Mouse (Mus musculus): ENCODE data around the gene Aplp1.
A peak's percentile ranks its signal among the peaks of the same experiment; 100 is the strongest.
"Not testable (repeated sequence)": the region's sequence is repeated elsewhere in the genome, so short reads cannot be mapped to it uniquely, and the experiment has no call there.

Aplp1 gene

DNA sequence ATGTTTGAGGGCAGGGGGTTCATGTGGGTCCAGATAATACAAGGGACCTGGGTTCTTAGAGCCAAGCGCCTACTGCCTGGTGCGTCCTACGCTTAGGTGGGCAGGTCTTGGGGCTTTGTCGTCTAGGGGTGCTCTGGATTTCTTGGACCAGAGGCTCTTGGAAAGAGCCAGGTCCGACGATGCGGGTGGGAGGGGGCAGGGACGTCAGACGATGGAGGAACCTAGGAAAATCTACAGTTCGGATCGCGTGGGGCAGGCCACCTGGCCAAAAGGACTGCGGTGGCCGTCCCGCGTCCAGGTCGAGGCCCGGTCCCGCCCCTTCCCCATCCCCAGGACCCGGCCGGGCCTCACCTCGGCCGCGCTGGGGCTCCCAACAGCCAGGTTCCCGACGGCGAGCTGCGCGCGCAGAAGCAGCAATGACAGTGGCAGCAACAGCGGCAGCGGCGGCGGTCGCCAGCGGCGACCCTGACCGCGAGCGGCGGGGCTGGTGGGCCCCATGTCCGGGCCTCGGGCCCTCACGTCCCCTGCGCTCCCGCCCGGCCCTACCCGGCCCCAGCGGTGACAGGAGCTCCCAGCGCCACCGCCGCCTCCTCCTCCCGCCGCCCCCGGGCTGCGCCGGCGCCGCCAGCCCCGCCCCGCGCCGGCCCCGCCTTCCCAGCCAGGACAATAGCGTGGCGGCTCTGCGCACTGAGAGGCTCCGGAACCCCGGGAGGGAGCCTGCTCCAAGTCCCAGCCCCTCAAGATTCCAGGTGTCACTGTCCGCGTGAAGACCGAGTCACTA, at the start of gene Aplp1:
TSS of gene Aplp1 (minus strand) at position 565 of the 781 bp plus-strand sequence.
- peak; percentile 46 to 71 for DNase-seq

DNA sequence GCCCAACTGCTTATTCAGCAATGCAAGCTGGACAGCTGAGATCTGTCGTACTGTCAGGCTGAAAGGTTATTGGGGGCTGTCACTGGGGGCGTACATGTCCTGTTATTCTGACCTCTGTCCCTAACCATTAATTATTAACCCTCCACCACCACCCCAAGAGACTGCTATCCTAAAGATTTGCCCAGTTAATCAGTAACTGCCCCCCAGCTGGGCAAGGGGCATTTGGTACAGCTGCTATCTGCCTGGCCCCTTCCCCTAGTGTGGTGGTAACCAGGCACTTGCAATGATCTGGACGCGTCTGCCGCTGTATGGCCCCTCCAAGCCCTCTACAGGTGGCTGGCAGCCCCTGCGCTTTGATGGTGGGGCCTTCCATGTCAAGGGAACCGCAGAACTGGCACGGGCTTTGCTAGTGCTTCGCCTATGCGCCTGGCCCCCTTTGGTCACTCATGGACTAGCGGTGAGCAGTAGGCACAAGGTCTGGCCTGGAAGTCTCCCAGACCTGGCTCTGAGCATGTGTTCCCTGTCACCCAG, 48.1 kb upstream of the Aplp1 start, which contains the start of gene Prodh2:
TSS of gene Prodh2 (plus strand) at position 222 of the 531 bp plus-strand sequence.
- peak; percentile 61 to 84 for DNase-seq

DNA sequence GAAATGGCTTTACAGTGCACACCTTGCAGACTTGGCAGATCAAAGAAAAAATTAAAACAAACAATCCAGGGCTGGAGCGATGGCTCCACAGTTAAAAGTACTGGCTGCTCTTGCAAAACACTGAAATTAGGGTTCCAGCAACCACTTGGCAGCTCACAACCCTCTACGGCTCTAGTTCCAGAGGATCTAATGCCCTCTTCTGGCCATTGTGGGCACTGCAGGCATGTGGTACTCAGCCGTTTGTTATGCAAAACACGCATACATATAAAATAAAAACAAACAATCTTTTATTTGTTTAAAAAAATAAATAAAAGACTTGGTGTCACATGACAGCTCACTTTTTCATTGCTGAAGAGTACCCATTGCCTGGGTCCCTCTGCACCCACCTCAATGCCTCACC, 47.4 kb upstream of the Aplp1 start:
- peak; percentile 88 to 94 for DNase-seq

DNA sequence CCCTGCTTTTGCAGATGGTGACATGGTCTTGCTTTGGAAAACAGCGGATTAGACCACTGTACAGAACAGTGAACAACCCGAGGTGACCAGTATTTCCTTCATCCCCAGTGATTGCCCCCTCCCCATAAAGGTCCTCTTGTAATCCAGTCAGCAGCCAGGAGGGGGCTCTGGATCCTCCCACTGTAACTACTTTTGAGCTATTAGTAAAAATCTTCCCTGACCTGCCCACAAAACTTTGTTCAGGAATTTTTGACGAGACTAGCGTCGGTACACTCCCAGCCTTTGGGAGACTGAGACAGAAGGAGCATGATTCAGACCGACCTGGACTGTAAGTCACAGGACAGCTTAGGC, 45.6 kb upstream of the Aplp1 start:
- DNase-seq, result no peak

GRCm38 (mm10) chr7:30490251-30490956, 45.1 kb upstream of the Aplp1 start:
- peak; percentile 44 to 47 for DNase-seq

GRCm38 (mm10) chr7:30484250-30484649, 38.9 kb upstream of the Aplp1 start:
- peak; percentile 30 to 48 for DNase-seq

DNA sequence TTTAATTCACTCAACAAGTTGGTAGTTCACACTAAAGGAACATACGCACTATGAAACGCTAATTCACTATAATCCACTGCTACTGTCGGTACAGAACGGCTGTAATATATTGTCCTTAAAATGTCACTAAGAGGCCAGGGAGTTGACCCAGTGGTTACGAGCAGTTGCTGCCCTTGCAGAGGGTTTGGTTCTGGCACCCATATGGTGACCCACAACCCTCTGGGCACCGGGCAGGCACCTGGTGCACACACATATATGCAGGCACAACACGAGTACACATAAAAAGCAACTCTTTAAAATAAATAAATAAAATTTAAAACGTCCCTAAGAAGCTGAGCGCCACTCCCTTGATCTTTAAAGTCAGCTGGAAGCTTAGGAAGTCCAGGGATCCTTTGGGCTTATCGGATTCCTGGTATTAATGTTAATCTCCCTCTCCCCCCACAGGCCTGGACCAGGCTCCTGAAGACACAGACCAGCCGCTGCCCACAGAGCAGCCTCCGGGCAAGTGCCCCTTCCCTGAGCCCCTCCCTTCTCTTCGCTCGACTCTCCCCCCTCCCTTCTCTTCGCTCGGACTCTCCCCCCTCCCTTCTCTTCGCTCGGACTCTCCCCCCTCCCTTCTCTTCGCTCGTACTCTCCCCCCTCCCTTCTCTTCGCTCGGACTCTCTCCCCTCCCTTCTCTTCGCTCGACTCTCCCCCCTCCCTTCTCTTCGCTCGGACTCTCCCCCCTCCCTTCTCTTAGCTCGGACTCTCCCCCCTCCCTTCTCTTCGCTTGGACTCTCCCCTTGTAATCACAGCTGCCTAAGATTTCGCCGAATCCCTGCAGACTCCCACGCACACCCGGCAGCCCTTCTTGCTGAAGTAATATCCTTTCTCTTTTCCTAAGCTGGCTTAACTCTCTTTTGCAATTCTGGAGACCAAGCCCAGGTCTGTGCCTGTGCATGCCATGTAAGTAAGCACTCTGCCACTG, 32.4 kb upstream of the Aplp1 start:
- peak in 1 of 2 experiments; percentile 38 for DNase-seq

GRCm38 (mm10) chr7:30476136-30476535, 30.8 kb upstream of the Aplp1 start:
- DNase-seq, result not testable (repeated sequence)

DNA sequence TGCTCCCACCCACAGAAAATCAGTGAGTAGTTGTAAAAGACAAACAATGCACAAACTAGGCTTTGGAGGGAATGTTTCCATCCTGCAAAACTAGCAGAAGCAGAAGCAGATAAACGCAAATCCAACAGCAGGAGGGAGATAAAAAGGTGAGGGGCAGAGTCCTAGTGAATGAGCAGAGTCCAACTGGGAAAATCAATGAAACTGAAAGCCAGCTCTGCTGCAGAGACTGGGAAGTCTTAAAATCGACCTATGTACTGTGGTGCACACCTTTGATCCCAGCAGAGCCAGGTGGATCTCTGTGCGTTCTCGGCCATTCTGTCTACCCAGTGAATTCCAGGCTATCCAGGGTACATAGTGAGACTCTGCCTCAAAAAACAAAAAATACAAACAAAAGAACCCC, 29.7 kb upstream of the Aplp1 start:
- no peak for DNase-seq

- peak; percentile 54 to 60 for DNase-seq
These were observed 27.1 kb upstream of the Aplp1 start for GRCm38 (mm10) chr7:30472411-30472810.

GRCm38 (mm10) chr7:30464816-30465300, 19.5 kb upstream of the Aplp1 start:
- DNase-seq, result no peak

GRCm38 (mm10) chr7:30463996-30464395, 18.7 kb upstream of the Aplp1 start:
- DNase-seq, result peak in 1 of 2 experiments; percentile 2

GRCm38 (mm10) chr7:30463568-30463967, 18.2 kb upstream of the Aplp1 start:
- DNase-seq, result peak in 1 of 2 experiments; percentile 14

DNA sequence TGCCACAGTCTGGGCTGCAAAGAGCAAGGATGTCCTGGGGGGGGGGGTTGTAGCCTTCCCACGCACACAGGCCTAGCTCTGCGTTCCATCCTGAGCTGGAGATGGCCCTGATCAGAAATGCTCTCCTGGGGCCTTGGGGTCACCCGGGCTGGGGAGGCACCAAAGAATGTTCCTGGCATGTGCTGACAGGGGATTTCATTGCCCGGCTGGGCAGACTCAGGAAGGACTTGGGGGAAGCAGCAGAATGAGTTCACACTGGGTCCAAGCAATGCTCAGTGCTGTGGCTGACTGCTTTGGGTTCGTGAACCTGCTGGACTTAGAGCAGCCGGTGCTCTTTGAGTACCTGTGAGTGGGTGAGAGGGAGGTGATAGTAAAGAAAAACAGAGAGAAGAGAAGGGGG, 14.1 kb upstream of the Aplp1 start:
- peak in 1 of 2 experiments; percentile 45 for DNase-seq

DNA sequence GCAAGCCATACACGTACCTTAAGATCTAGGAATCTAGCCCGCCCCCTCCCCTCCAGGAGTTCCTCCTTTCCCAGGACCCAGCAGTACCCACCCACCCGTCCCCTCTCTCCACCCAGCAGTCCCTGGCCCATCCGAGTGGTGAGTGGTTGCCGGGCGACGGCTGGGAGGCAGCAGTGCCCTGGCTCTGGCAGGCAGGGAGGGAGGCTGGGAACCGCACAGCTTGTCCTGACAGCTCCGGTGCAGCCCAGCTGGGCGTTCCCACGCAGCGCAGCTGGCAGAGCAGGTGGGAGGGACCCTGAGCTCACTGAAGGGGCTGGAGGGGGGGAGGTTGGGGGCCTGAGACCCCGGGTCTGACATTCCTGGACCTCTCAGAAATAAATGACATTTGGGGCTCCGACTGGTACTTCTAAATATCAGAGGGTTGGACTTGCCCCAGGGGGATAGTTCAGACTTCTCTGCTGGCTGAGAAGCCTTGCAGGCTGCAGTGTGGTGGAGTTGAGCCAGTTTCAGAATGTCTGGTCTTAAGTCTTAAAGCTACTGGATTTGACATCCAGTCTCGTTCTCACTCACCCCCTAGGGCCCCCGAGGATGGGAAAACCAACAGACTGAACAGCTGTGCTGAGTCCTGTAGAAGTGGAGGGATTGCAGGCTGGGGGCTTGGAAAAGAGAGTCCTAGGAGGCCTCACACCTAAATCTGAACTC, 12.4 kb upstream of the Aplp1 start, which contains the start of the genes Kirrel2 and Nphs1:
TSS of gene Kirrel2 (minus strand) at position 62 of the 702 bp plus-strand sequence.
TSS of gene Nphs1 (plus strand) at position 687 of the 702 bp plus-strand sequence.
- no peak for DNase-seq

GRCm38 (mm10) chr7:30456911-30457628, 11.7 kb upstream of the Aplp1 start:
- DNase-seq, result no peak

DNA sequence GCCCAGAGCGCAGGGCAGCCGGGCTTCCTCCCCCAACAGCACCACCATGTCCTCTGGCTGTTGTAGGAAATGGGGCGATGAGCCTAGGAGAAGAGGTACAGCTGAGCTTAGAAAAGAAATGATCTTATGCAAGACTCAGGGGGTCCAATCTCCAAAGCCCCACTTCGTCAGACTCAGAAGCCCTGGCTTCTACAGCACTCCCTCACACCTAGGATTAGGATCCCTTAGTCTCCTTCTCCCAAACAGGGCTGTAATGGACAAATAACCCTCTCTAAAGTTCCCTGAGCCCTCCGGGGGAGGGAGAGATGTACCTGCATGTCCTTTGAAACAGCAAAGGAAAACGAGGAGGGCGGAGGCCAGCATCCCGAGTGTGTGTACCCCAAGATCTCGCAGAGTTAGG, 11.2 kb upstream of the Aplp1 start:
- no peak for DNase-seq

- no peak for DNase-seq
These were observed 8.9 kb upstream of the Aplp1 start for GRCm38 (mm10) chr7:30454259-30454658.

- DNase-seq, result peak; percentile 75 to 81
These were observed 8.4 kb upstream of the Aplp1 start for GRCm38 (mm10) chr7:30453766-30454165.

- no peak for DNase-seq
These were observed 8.0 kb upstream of the Aplp1 start for GRCm38 (mm10) chr7:30453327-30453726.

- peak in 1 of 2 experiments; percentile 29 for DNase-seq
These were observed 4.9 kb upstream of the Aplp1 start for GRCm38 (mm10) chr7:30450241-30450640.
